Mouse (Mus musculus): ENCODE measurements around the gene Paox. TPM values are rescaled to one million over a fixed set of nuclear protein-coding genes. Genes with fewer than 3 reads are reported as not detected.

Paox gene
- total and polyA plus RNA-seq, 3 experiments, result 0.25 TPM; not detected in 2

DNA sequence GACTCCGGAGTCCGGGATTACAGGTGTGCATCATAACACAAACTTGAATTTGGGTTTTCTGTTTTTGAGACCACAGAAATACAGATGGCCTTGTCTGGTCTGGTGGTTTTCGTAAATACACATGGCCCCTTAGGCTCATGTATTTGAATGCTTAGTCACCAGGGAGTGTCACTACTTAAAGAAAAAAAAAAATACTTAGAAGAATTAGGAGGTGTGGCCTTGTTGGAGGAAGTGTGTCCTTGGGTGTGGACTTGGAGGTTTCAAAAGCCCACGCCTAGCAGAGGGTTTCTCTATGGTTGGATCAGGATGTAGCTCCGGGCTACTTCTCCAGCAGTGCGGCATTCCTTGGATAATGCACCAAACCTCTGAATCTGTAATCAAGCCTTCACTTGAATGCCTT lies 37.9 kb upstream of the Paox start:
- no peaks in the 10 kb centered on the region for H3K9me3 ChIP-seq (replicated peaks; ENCODE audit: insufficient read depth, low read length)
- no peaks in the 10 kb centered on the region for H3K27me3 ChIP-seq (ENCODE audit: control insufficient read depth in 1 of 2, insufficient read depth in 2 of 2, low read length in 2 of 2)
- TF ChIP-seq TBP (IDR thresholded peaks at IDR 0.05; ENCODE audit: low read depth, low read length) (no peak), ZNF384 (IDR thresholded peaks at IDR 0.05; ENCODE audit: low read depth, low read length) (peak; percentile 94), CHD1 (IDR thresholded peaks at IDR 0.05; ENCODE audit: low read depth, low read length) (no peak), MYC (IDR thresholded peaks at IDR 0.05; ENCODE audit: low read depth, low read length) (peak; percentile 77; the same call in 1 of the 2 replicates), POLR2A (IDR thresholded peaks at IDR 0.05; ENCODE audit: control insufficient read depth in 1 of 2, insufficient read depth in 1 of 2, low read depth in 1 of 2, low read length in 2 of 2, poor library complexity in 1 of 2) (peak in 1 of 2 experiments; percentile 44; a peak in 1 of 4 replicates), ETS1 (IDR thresholded peaks at IDR 0.05; ENCODE audit: low read depth, low read length) (no peak; the same call in 1 of the 2 replicates), NELFE (IDR thresholded peaks at IDR 0.05; ENCODE audit: low read depth, low read length) (no peak), CHD2 (IDR thresholded peaks at IDR 0.05; ENCODE audit: low read length) (no peak), BHLHE40 (IDR thresholded peaks at IDR 0.05; ENCODE audit: borderline replicate concordance, low read depth, low read length) (no peak), ZKSCAN1 (IDR thresholded peaks at IDR 0.05; ENCODE audit: low read depth, low read length) (no peak), JUND (IDR thresholded peaks at IDR 0.05; ENCODE audit: low read depth, low read length) (no peak), SIN3A (IDR thresholded peaks at IDR 0.05; ENCODE audit: low read length) (0 out of 2 replicates have a peak, but pooled peaks have one; percentile 21), E2F4 (IDR thresholded peaks at IDR 0.05; ENCODE audit: borderline replicate concordance, low read depth, low read length) (no peak), RAD21 (IDR thresholded peaks at IDR 0.05; ENCODE audit: low read depth, low read length) (no peak), MAZ (IDR thresholded peaks at IDR 0.05; ENCODE audit: low read depth, low read length) (no peak), ZC3H11A (IDR thresholded peaks at IDR 0.05; ENCODE audit: low read depth, low read length) (no peak), HCFC1 (IDR thresholded peaks at IDR 0.05; ENCODE audit: low read depth, low read length) (0 out of 2 replicates have a peak, but pooled peaks have one; percentile 13), CTCF (IDR thresholded peaks at IDR 0.05 in 2 of 3, conservative IDR thresholded peaks at IDR 0.05 in 1 of 3; ENCODE audit: control insufficient read depth in 1 of 3, insufficient read depth in 1 of 3, low read depth in 2 of 3, low read length in 3 of 3, poor library complexity in 1 of 3, severe bottlenecking in 1 of 3) (no peak), ZMIZ1 (IDR thresholded peaks at IDR 0.05; ENCODE audit: low read depth, low read length) (no peak), MAX (IDR thresholded peaks at IDR 0.05; ENCODE audit: low read length) (peak; percentile 43; the same call in 1 of the 2 replicates), GABPA (IDR thresholded peaks at IDR 0.05; ENCODE audit: low read depth, low read length) (no peak), UBTF (IDR thresholded peaks at IDR 0.05; ENCODE audit: borderline replicate concordance, insufficient read depth, low read depth, low read length) (no peak), NRF1 (IDR thresholded peaks at IDR 0.05; ENCODE audit: insufficient read depth, low read depth, low read length, poor library complexity, severe bottlenecking) (no peak), MAFK (IDR thresholded peaks at IDR 0.05; ENCODE audit: borderline replicate concordance, low read depth, low read length) (no peak), RCOR1 (IDR thresholded peaks at IDR 0.05; ENCODE audit: low read depth, low read length) (no peak), KAT2A (conservative IDR thresholded peaks at IDR 0.05; ENCODE audit: low read depth, low read length) (no peak), EP300 (IDR thresholded peaks at IDR 0.05; ENCODE audit: low read depth in 1 of 2, low read length in 2 of 2) (0 out of 4 replicates have a peak, but pooled peaks of 1 of the 2 experiments have one; percentile 5), USF2 (IDR thresholded peaks at IDR 0.05; ENCODE audit: borderline replicate concordance in 1 of 2, insufficient read depth in 1 of 2, low read depth in 1 of 2, low read length in 2 of 2) (no peak), TAL1 (IDR thresholded peaks at IDR 0.05; ENCODE audit: low read length) (no peak), MYB (IDR thresholded peaks at IDR 0.05; ENCODE audit: low read depth, low read length) (no peak)
- H3K9ac ChIP-seq (ENCODE audit: control insufficient read depth, low read depth, low read length, poor library complexity, severe bottlenecking), result peak overlapping the region; percentile 28
- peak; percentile 81 for DNase-seq (ENCODE audit: low read depth, low spot score)
- H3K27ac ChIP-seq (ENCODE audit: control insufficient read depth, low read depth, low read length), result peak overlapping the region; percentile 47
- peaks cover 0 to 3% of the 10 kb centered on the region in 2 experiments; a peak in 2 of 4 replicates for H3K36me3 ChIP-seq (ENCODE audit: control insufficient read depth in 1 of 2, insufficient read depth in 2 of 2, low read length in 2 of 2)
- peaks cover 0 to 7% of the 10 kb centered on the region in 2 experiments; a peak in 2 of 4 replicates for H3K4me1 ChIP-seq (ENCODE audit: control insufficient read depth in 1 of 2, insufficient read depth in 2 of 2, low read length in 2 of 2)
- peak overlapping the region; percentile 41 to 49 for H3K4me3 ChIP-seq (ENCODE audit: control insufficient read depth in 1 of 2, insufficient read depth in 1 of 2, low read depth in 2 of 2, low read length in 2 of 2)
- no peaks in the 10 kb centered on the region for H3K79me2 ChIP-seq (ENCODE audit: control insufficient read depth, insufficient read depth, low read length, poor library complexity)
